Mouse (Mus musculus): ENCODE results near the gene Ube2o. TPM values are rescaled to one million over a fixed set of nuclear protein-coding genes. Genes with fewer than 3 reads are reported as not detected.

Ube2o gene
- polyA plus RNA-seq, 1 experiment from 2014 or later = 17.2 TPM

DNA sequence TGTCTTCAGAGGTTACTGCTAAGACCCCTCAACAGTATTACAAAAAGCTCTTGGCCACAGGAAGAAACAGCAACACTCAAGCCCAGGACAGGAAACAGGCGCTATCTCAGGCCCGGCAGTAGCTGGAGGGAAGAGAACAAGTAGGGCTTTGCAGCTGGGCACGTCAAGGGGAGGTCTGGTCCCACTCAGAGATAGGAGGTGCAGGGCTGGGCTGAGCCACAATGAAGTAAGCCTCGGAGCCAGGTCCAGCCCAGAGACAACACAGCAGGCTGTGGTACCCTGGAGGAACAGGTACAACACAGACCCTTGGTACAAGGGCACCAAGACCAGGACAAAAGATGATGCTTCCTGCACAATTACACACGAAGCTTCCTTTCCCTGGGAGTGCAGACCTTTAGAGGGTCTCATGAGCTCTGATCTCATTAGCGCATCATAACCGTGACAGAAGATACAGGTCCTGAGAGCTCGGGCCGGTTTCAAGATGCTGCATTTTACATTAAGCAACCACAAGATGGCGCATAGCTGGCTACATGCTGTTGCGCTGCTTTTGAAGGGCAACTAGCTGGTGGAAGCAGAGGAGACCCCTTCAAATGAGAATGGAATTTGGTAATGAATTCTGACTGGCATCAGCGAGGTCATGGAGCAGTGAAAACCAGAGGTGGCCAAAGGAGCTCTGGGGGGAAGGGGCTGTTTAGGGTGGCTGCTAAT lies 26.9 kb downstream of the Ube2o start:
- WGBS = 51% methylated on average over 12 of the region's 12 CpGs
- H3K27ac ChIP-seq (replicated peaks; ENCODE audit: low read depth, low read length) = no peak overlapping the region
- peak; percentile 78 for DNase-seq (ENCODE audit: low spot score)

DNA sequence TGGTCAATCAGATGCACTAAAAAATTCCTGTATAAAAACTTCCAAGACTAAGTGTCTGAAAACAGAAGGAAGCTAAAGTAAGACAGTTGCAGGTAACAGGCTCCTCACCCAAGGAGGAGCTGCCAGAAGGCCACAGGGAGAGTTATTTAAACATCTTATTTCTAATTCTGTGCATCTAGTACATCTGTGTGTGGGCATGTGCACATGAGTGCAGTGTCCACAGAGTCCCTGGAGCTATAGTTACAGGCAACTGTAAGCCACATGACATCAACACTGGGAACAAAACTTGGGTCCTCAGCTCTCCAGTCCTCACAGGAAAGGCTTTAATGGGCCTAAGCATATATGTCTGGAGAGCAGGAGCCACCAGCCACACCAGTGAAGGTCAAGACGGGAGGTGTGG lies 29.1 kb downstream of the Ube2o start:
- Histone ChIP-seq H3K9ac (replicated peaks; ENCODE audit: low read length) (no peak overlapping the region), H3K36me3 (replicated peaks; ENCODE audit: control insufficient read depth, insufficient read depth, low read depth, low read length) (no peaks in the 10 kb centered on the region), H3K4me2 (ENCODE audit: low read depth, low read length) (no peak overlapping the region), H3K4me1 (ENCODE audit: control insufficient read depth, insufficient read depth, low read length) (peaks cover 4% of the 10 kb centered on the region; the same call in 1 of the 2 replicates), H3K27me3 (ENCODE audit: control insufficient read depth, insufficient read depth, low read length) (no peaks in the 10 kb centered on the region), H3K27ac (replicated peaks; ENCODE audit: low read depth, low read length) (no peak overlapping the region), H3K9me3 (replicated peaks; ENCODE audit: control insufficient read depth, low read length) (no peaks in the 10 kb centered on the region), H3K4me3 (ENCODE audit: low read depth, low read length) (no peak overlapping the region)
- 85% methylated on average over 1 of the region's 1 CpGs for WGBS
- ATAC-seq (replicated peaks; ENCODE audit: insufficient number of reproducible peaks, low FRiP score, low TSS enrichment, low read depth) (no peak), DNase-seq (ENCODE audit: low spot score) (no peak)

More for the DNA sequence above, 26.9 kb downstream of the Ube2o start:
- H3K4me1 ChIP-seq (ENCODE audit: control insufficient read depth, insufficient read depth, low read length) = peaks cover 4% of the 10 kb centered on the region; the same call in 1 of the 2 replicates
- H3K4me2 ChIP-seq (ENCODE audit: low read depth, low read length) = no peak overlapping the region
- H3K27me3 ChIP-seq (ENCODE audit: control insufficient read depth, insufficient read depth, low read length) = no peaks in the 10 kb centered on the region
- no peak for ATAC-seq (replicated peaks; ENCODE audit: insufficient number of reproducible peaks, low FRiP score, low TSS enrichment, low read depth)
- H3K36me3 ChIP-seq (replicated peaks; ENCODE audit: control insufficient read depth, insufficient read depth, low read depth, low read length) = no peaks in the 10 kb centered on the region
- no peaks in the 10 kb centered on the region for H3K9me3 ChIP-seq (replicated peaks; ENCODE audit: control insufficient read depth, low read length)
- H3K4me3 ChIP-seq (ENCODE audit: low read depth, low read length) = no peak overlapping the region
- no peak overlapping the region for H3K9ac ChIP-seq (replicated peaks; ENCODE audit: low read length)

DNA sequence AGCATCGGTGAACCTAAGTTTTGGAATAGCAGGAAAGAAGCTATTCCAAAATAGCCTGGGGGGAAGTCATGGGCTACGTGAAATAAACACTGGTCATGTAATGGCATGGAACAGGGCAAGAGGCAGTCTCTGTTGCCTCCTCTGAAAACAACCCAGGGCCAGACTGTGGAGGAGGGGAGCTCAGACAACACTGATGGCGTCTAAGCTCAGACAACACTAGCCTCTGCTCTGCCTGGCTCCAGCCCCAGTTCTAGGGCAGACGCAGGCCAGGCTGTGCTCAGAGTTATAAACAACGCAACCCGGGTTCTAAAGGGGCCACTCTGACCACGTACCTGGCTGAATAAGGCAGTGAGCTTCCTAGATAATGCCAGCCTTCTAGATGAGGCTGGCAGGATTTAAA lies 30.5 kb downstream of the Ube2o start:
- H3K9ac ChIP-seq (replicated peaks; ENCODE audit: low read length) = no peak overlapping the region
- H3K4me2 ChIP-seq (ENCODE audit: low read depth, low read length) = no peak overlapping the region
- no peak overlapping the region for H3K4me3 ChIP-seq (ENCODE audit: low read depth, low read length)
- ATAC-seq (replicated peaks; ENCODE audit: insufficient number of reproducible peaks, low FRiP score, low TSS enrichment, low read depth) (no peak), DNase-seq (ENCODE audit: low spot score) (no peak)
- 60% methylated on average over 7 of the region's 7 CpGs for WGBS
- H3K4me1 ChIP-seq (ENCODE audit: control insufficient read depth, insufficient read depth, low read length) = peaks cover 4% of the 10 kb centered on the region; the same call in 1 of the 2 replicates
- no peak overlapping the region for H3K27ac ChIP-seq (replicated peaks; ENCODE audit: low read depth, low read length)
- no peaks in the 10 kb centered on the region; the same call in 1 of the 2 replicates for H3K36me3 ChIP-seq (replicated peaks; ENCODE audit: control insufficient read depth, insufficient read depth, low read depth, low read length)
- H3K27me3 ChIP-seq (ENCODE audit: control insufficient read depth, insufficient read depth, low read length) = no peaks in the 10 kb centered on the region
- no peaks in the 10 kb centered on the region for H3K9me3 ChIP-seq (replicated peaks; ENCODE audit: control insufficient read depth, low read length)

DNA sequence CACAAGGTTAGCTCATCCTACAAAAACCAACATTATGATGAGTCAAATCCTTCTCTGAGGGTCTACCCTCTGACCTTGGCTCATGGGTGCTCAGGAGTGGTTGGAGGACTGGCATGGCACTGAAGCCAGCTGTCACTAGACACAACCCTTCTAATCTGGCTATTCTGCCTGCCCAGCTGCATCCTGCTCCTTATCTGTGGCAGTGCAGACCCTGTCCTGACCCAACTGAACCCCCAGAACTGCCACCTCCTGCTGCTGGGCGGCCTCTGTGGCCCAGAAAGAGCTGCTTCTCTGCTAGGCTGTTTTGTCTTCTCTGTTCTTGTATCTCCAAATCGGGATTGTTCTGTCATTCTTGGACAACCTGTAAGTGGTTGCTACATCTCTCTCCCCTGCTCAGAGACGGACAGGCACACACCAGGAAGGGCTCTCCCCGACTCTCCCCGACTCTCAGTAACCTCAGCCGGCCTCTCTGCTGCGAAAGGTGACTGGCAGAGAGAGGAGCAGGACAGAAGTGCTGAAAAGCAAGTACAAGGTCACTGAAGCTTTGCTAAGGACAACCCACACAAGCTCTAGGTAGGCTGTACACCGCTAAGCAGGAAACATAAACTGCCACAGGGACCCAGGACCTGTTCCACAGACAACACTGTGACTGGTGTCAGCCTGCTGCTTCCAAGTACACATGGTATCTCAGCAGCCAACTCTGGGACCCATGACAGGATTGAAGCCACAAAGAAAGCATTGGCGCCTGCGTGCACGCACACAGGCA lies 31.8 kb downstream of the Ube2o start:
- DNase-seq (ENCODE audit: low spot score) (no peak), ATAC-seq (replicated peaks; ENCODE audit: insufficient number of reproducible peaks, low FRiP score, low TSS enrichment, low read depth) (no peak)
- H3K27ac ChIP-seq (replicated peaks; ENCODE audit: low read depth, low read length) = no peak overlapping the region
- H3K36me3 ChIP-seq (replicated peaks; ENCODE audit: control insufficient read depth, insufficient read depth, low read depth, low read length) = no peaks in the 10 kb centered on the region; the same call in 1 of the 2 replicates
- peaks cover 4% of the 10 kb centered on the region; the same call in 1 of the 2 replicates for H3K4me1 ChIP-seq (ENCODE audit: control insufficient read depth, insufficient read depth, low read length)
- no peak overlapping the region for H3K4me3 ChIP-seq (ENCODE audit: low read depth, low read length)
- H3K27me3 ChIP-seq (ENCODE audit: control insufficient read depth, insufficient read depth, low read length) = no peaks in the 10 kb centered on the region
- H3K4me2 ChIP-seq (ENCODE audit: low read depth, low read length) = no peak overlapping the region
- H3K9ac ChIP-seq (replicated peaks; ENCODE audit: low read length) = no peak overlapping the region
- H3K9me3 ChIP-seq (replicated peaks; ENCODE audit: control insufficient read depth, low read length) = no peaks in the 10 kb centered on the region
- WGBS = 91% methylated on average over 11 of the region's 11 CpGs

- 96% methylated on average over 9 of the region's 9 CpGs for WGBS
- no peak for ATAC-seq (replicated peaks; ENCODE audit: insufficient number of reproducible peaks, low FRiP score, low TSS enrichment, low read depth)
- no peak overlapping the region for H3K9ac ChIP-seq (replicated peaks; ENCODE audit: low read length)
Measured at GRCm38 (mm10) chr11:116548780-116549179, 32.5 kb downstream of the Ube2o start.

GRCm38 (mm10) chr11:116547296-116548060 lies 33.8 kb downstream of the Ube2o start:
- no peak overlapping the region for H3K27ac ChIP-seq (replicated peaks; ENCODE audit: low read depth, low read length)
- peaks cover 4% of the 10 kb centered on the region; the same call in 1 of the 2 replicates for H3K4me1 ChIP-seq (ENCODE audit: control insufficient read depth, insufficient read depth, low read length)
- ATAC-seq (replicated peaks; ENCODE audit: insufficient number of reproducible peaks, low FRiP score, low TSS enrichment, low read depth) (no peak), DNase-seq (ENCODE audit: low spot score) (no peak)
- H3K4me3 ChIP-seq (ENCODE audit: low read depth, low read length) = no peak overlapping the region
- no peak overlapping the region for H3K4me2 ChIP-seq (ENCODE audit: low read depth, low read length)
- H3K36me3 ChIP-seq (replicated peaks; ENCODE audit: control insufficient read depth, insufficient read depth, low read depth, low read length) = peaks cover 4% of the 10 kb centered on the region
- H3K9me3 ChIP-seq (replicated peaks; ENCODE audit: control insufficient read depth, low read length) = no peaks in the 10 kb centered on the region
- WGBS = 92% methylated on average over 17 of the region's 17 CpGs
- no peaks in the 10 kb centered on the region for H3K27me3 ChIP-seq (ENCODE audit: control insufficient read depth, insufficient read depth, low read length)
- H3K9ac ChIP-seq (replicated peaks; ENCODE audit: low read length) = no peak overlapping the region

More at GRCm38 (mm10) chr11:116548780-116549179, 32.5 kb downstream of the Ube2o start:
- DNase-seq (ENCODE audit: low spot score) = no peak
- Histone ChIP-seq H3K36me3 (replicated peaks; ENCODE audit: control insufficient read depth, insufficient read depth, low read depth, low read length) (peaks cover 4% of the 10 kb centered on the region), H3K4me2 (ENCODE audit: low read depth, low read length) (no peak overlapping the region), H3K27ac (replicated peaks; ENCODE audit: low read depth, low read length) (no peak overlapping the region), H3K27me3 (ENCODE audit: control insufficient read depth, insufficient read depth, low read length) (no peaks in the 10 kb centered on the region), H3K4me3 (ENCODE audit: low read depth, low read length) (no peak overlapping the region), H3K9me3 (replicated peaks; ENCODE audit: control insufficient read depth, low read length) (no peaks in the 10 kb centered on the region), H3K4me1 (ENCODE audit: control insufficient read depth, insufficient read depth, low read length) (peaks cover 4% of the 10 kb centered on the region; the same call in 1 of the 2 replicates)

DNA sequence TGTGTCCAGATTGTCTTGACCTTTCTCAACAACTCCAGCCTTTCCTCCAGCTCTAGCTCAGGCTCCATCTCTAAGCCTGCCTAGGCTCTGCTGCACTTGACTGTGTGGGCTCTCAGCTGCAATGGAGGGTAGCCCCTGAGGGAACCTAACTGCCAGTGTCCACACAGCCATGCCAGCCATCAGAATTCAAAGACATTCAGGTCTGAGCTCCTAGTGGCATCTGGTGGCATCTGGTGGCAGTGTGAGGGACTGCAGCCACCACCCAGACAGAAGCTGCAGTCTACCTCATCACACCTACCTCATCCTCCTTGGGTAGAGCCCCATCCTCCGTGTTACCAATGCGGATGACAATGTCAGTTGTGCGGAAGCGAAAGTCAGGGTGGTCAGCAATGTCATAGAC lies 38.1 kb downstream of the Ube2o start:
- Histone ChIP-seq H3K9me3 (replicated peaks; ENCODE audit: control insufficient read depth, low read length) (no peaks in the 10 kb centered on the region), H3K4me2 (ENCODE audit: low read depth, low read length) (no peak overlapping the region), H3K9ac (replicated peaks; ENCODE audit: low read length) (no peak overlapping the region), H3K36me3 (replicated peaks; ENCODE audit: control insufficient read depth, insufficient read depth, low read depth, low read length) (peaks cover 18% of the 10 kb centered on the region), H3K27ac (replicated peaks; ENCODE audit: low read depth, low read length) (no peak overlapping the region), H3K4me1 (ENCODE audit: control insufficient read depth, insufficient read depth, low read length) (no peaks in the 10 kb centered on the region), H3K27me3 (ENCODE audit: control insufficient read depth, insufficient read depth, low read length) (no peaks in the 10 kb centered on the region), H3K4me3 (ENCODE audit: low read depth, low read length) (no peak overlapping the region)
- ATAC-seq (replicated peaks; ENCODE audit: insufficient number of reproducible peaks, low FRiP score, low TSS enrichment, low read depth) (no peak), DNase-seq (ENCODE audit: low spot score) (peak; percentile 30)
- 87% methylated on average over 4 of the region's 4 CpGs for whole genome bisulfite sequencing

Data from embryonic facial prominence, embryonic 11.5 days (tissue).